Mouse (Mus musculus): Measurements from ENCODE around the gene Ttc28. TPM values are rescaled to one million over a fixed set of nuclear protein-coding genes. Genes with fewer than 3 reads are reported as not detected.

Ttc28 gene
- total RNA-seq, 2 experiments from 2014 or later: 15.4 to 20.2 TPM

DNA sequence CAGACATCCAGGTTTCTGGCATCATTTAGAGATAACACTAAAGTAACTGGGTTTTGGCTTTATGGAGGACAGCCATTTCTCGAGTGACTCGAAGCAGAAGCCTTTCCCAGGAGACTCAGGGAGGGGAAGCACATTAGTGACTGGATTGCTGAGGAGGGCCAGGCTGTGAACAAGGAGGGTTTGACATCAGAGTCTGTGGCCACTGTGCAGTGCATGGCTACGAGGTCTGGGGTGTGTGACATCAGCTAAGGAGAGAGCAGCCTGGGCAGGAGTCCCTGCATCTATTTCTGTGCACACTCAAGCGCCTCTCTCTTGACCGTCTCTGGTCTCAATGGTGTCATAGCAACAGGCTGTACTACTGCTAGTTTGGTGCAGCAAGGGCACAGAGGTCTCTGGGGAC is 383.8 kb downstream of the Ttc28 start:
- DNase-seq (ENCODE audit: low spot score in 2 of 2): no peak

- no peak for DNase-seq (ENCODE audit: low spot score in 2 of 2)
Measured at GRCm38 (mm10) chr5:111264488-111264887, 384.9 kb downstream of the Ttc28 start.

DNA sequence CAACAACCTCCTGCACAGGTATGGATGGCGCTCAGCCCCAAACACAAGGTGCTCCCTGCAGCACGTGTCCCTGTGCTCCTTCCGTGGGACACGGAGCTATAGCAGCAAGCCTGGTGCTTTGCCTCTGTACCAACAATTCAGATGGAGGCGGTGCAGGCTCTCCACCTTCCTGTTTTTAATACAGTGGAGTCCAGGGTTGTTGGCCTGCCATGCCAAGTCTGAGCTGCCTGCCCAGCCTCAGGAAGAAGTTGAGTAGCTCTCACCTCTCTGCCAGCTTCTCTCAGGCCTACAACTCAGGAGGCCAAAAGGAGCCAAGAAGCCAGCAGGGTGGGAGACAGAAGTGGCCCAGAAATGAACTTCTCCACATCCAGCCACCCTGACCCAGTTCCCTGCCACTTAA is 387.1 kb downstream of the Ttc28 start:
- no peak for DNase-seq (ENCODE audit: low spot score in 2 of 2)

DNA sequence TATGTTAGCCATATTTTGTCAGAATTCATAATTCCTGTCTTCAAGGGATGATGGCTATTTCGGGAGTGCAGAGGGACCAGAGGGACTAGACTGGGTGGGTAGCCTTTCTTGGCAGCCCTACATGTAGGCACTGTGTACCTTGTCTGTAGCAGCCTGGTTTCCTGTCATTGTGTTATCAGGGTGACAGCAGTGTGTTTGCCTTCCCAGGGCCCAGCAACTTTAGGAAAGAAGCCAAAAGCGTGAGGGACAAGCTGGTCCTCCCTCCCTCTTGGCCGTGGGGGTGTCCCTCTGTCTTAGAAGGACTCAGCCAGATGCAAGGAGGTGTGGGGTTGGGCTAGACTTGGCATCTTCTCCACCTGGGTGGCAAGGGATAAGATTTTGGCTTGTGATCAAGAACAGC is 387.5 kb downstream of the Ttc28 start:
- no peak for DNase-seq (ENCODE audit: low spot score in 2 of 2)

- DNase-seq (ENCODE audit: low spot score in 2 of 2): no peak
Measured at GRCm38 (mm10) chr5:111268852-111269251, 389.2 kb downstream of the Ttc28 start.

GRCm38 (mm10) chr5:111269613-111270205 is 390.1 kb downstream of the Ttc28 start:
- peak; percentile 75 to 84 for DNase-seq (ENCODE audit: low spot score in 2 of 2)

DNA sequence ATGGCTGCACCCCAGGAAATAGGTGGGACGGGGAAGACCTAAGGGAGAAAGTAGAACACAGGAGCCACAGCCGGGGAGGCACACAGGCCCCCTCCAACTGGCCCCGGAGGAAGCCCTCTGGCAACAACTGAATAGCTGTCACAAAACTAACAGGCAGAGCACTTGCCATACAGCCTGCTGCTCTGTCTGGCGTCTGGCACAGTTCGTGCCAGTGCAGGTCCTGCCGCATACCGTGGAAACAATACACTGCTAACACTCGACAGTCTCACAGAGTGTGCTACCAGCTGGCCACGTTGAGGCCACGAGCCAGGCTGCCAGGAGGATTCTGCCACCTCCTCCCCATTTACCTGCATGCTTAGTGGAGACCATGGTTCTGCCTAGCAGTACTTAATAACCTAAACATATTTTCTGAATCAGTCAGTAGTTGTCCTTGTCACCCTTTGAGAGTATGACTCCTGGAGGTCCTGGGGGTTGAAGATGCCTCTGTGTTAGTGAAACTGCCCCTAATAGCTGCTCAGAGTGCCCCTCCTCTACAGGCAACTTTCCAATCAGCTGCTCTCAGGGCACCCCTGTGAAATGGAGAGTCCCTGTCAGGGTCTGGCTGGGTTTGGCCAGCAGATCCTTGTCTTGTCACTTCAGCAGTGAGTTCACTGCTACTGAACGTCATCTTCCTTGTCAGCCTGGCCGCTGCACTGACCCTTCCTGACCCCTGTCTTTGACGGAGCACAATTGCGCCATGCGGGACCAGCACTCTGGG is 390.8 kb downstream of the Ttc28 start:
- DNase-seq (ENCODE audit: low spot score in 2 of 2): no peak

DNA sequence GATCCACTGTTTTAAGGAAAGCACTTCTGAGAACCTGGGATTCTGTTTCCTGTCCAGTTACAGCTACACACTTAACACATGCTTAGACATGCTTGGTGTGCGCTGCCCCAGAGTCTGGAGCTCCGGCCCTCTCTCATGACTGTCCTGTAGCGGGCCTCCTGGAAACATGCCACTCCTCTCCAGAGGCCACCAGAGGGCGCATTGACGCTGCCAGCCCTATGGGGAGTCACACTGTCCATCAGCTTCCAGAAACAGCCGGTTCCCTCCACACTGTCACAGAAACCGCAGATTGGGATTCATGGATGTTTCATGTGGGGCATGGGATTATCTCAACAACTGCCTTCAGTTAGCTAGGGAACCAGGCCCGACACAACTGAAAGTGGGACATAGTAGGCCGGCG is 394.0 kb downstream of the Ttc28 start:
- peak; percentile 76 to 84 for DNase-seq (ENCODE audit: low spot score in 2 of 2)

DNA sequence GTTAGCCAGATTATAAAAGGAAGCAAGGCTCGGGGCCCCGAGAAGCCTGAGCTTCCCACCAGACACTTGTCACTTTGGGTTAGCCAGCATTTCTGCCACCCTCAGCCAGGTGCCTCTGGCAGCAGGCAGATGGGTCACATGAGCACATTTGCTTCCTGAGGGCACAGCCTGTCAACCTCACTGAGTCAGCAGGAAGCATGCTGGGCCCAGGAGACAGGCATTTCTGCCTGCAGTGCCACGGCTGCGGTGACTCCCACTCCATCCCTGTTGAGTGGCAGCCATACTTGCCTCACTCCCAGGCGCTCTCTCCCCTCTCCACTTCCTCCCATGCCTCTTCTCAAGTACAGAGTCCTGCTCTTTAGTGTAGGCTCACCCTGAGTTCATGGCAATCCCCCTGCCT is 395.3 kb downstream of the Ttc28 start:
- DNase-seq (ENCODE audit: low spot score in 2 of 2): no peak

DNA sequence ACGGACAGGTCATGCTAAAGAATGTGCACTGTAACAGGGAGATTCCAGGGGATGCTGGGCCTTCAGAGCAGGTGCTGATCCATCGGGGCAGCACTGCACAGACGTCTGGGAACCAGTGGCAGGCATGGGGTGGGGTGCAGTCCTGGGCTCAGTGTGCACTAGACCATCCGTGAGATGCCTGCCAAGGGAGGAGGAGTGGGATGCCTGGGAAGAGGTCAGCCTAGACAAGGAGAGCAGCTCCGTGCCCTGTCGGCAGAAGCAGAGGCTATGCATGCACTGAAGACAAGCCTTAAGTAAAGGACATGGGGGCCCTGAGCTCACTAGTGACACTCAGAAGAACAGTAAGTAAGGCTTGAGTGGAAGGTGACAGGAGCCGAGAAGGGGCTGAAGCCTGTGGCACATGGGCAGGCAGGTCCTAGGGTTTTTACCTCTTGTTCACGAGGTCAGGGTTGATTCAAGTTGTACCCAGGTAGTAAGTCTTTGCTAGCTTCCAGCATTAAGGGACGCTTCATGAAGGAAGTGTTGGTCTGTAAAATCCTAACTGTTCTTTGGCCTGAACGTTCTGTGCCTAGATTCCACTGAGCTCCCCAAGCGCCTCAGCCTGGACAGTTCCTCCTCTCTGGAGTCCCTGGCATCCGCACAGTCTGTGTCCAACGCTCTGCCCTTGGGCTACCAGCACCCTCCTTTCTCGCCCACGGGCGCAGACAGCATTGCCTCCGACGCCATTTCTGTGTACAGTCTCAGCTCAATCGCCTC is 405.0 kb downstream of the Ttc28 start:
- no peak for DNase-seq (ENCODE audit: low spot score in 2 of 2)

- DNase-seq (ENCODE audit: low spot score in 2 of 2): no peak
Measured at GRCm38 (mm10) chr5:111287571-111287970, 408.0 kb downstream of the Ttc28 start.

GRCm38 (mm10) chr5:111288486-111288885 is 408.9 kb downstream of the Ttc28 start:
- no peak for DNase-seq (ENCODE audit: low spot score in 2 of 2)

DNA sequence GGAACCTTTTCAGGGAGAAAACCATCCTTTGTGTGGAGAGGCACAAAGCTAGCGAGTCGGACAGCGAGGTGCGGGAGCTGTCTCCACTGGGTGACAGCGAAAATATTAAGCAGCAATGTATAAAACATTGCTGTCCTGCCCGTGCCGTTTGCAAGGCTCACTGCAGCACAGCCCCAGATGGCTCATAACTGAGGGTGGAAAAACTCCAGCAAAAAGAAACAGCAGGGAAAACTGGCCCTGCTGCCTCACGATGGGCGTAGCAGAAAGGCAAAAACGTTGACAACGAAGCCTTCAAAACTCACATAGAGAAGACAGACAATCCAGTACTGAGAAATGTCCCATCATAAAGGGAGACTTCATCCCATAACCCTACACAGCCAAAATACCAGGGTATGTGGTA is 410.5 kb downstream of the Ttc28 start:
- no peak for DNase-seq (ENCODE audit: low spot score in 2 of 2)

DNA sequence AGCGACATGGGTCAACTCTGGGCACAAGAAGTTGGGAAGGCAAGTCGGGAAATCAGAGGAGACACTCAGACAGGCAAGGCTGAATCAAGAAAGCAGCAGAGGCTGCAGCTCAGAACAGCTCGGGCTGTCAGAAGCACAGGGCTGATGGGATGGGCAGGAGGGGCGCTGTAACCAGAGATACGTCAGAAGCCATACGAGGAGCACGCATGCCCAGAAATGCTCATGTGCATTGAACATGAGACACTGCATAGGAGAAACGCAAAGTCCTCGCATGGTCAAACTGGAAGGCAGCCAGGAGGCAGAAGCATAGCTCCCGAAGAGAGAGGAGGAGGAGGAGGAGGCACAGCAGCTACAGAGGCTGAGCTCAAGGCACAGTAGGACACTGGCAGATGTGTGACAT is 412.0 kb downstream of the Ttc28 start:
- DNase-seq (ENCODE audit: low spot score in 2 of 2): no peak

DNA sequence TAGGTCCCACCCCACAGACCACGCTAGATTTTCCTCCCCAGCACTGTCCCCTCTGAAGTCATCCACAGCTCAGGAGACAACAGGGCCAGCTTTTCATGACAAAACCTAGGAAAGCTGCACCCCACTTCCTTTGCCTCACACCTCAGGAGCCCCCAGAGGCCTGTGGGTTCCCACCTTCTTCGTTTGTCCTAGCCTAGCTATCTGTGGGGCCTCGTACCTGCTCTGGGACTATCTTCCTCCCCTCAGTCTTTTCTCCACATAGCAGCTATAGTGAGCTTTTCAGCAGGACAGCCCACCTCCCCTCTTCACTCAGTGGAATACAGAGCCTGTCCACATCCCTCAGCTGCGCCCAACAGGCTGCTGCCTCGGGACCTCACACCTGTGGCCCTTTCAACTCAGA is 418.2 kb downstream of the Ttc28 start:
- DNase-seq (ENCODE audit: low spot score in 2 of 2): no peak

GRCm38 (mm10) chr5:111298706-111299105 is 419.1 kb downstream of the Ttc28 start:
- no peak for DNase-seq (ENCODE audit: low spot score in 2 of 2)

DNA sequence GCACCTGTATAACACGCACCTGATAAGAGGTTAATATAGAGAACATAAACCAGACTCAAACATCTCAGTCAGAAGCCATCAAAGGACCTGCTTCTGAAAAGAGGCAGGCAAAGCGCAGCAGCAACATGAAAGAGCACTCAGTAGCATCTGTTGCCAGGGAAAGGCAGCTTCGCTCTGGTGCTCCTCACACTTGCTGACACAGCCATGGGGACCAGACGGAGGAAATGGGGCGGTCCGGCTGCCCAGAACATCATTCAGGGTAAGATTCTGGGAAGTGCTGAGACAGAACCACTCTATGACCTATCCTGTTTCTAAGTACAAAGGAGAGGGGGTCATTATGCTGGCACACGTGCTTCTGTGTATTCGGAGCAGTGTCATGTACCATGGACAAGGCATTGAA is 421.2 kb downstream of the Ttc28 start:
- no peak for DNase-seq (ENCODE audit: low spot score in 2 of 2)

DNA sequence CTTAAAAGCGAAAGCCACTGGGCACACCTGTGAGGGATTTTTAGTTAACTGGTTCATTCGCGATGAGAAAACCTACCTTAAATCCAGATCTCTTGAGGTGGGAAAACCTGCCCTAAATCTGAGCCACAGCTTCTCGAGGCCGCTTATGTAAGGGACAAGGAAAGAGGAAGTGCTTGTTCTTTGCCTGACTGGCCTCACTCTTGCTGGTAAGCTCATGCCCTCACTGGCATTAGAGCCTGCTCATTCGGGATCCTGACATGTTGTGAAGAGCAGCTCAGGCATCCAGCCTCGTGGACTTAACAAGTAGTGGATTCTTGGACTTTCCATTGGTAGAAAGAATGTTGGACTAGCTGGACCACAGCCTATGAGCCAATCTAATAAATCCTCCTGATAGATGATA is 422.1 kb downstream of the Ttc28 start:
- DNase-seq (ENCODE audit: low spot score in 2 of 2): no peak

- DNase-seq (ENCODE audit: low spot score in 2 of 2): no peak
Measured at GRCm38 (mm10) chr5:111304730-111305129, 425.1 kb downstream of the Ttc28 start.

- DNase-seq (ENCODE audit: low spot score in 2 of 2): no peak
Measured at GRCm38 (mm10) chr5:111310185-111310584, 430.6 kb downstream of the Ttc28 start.

DNA sequence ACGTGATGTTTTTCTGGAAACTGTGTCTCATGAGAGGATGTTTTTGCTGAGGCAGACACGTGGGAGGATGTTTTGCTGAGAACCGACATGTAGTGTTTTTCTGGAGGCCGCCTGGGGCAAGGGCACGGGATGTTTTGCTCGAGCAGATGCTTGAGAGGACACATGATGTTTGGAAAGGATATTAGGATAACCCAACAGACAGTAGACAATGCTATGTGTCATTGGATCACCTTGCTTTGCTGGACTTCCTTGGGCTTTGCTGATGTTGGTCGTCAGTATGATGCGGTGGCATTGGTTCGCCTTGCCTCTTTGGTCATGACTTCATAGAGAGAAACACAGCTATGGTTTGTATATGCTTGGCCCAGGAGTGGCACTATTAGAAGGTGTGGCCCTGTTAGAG is 434.2 kb downstream of the Ttc28 start:
- DNase-seq (ENCODE audit: low spot score in 2 of 2): no peak

DNA sequence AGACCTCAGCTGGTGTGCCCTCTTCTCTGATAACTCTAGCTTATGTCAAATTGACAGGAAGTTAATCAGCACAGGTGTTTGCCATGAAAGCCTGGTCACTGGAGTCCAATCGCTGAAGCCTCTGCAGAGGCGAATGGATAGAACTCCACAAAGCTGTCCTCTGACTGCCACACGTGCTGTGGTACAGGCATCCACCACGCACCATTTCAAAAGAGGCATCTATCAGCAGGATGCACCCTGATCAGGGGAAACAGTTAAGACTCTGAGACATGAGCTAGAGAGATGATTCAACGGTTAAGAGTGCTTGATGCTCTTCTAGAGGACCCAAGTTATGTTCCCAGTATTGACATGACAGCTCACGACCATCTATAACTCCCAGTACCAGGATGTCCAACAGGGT is 435.5 kb downstream of the Ttc28 start:
- no peak for DNase-seq (ENCODE audit: low spot score in 2 of 2)
